Mouse (Mus musculus) limb, embryonic 11.5 days (tissue): Measurements from ENCODE around the gene Caps2. TPM values are rescaled to one million over a fixed set of nuclear protein-coding genes. Genes with fewer than 3 reads are reported as not detected.

Experiments
- polyA plus RNA-seq: library from polyadenylated mRNA; unstranded; fragments of >200 nt; fragmentation: Nextera tagmentation; extraction: Ambion mirVana; gene quantifications from 2 replicates; pipeline ENCODE4 v1.2.1, GENCODE M21; 2014

Gene Caps2
- polyA plus RNA-seq, 1 experiment from 2014 or later: 1.2 TPM

Other genes with a start within 250 kb of the Caps2 start
- gene Krr1, start 191.0 kb upstream of the Caps2 start, polyA plus RNA-seq: 64.7 and 66.4 TPM in 2 replicates
- gene Glipr1, start 161.0 kb upstream of the Caps2 start, polyA plus RNA-seq: 1.5 and 1.7 TPM in 2 replicates
- not detected in 2 replicates for gene Glipr1l1, start 103.4 kb upstream of the Caps2 start, polyA plus RNA-seq
- gene Glipr1l2, start 80.3 kb upstream of the Caps2 start, polyA plus RNA-seq: not detected in 2 replicates
- gene Glipr1l3, start 3.3 kb upstream of the Caps2 start, polyA plus RNA-seq: not detected in 2 replicates
- gene Kcnc2, start 107.5 kb downstream of the Caps2 start, polyA plus RNA-seq: 0.32 TPM in 1 of 2 replicates, not detected in the other